Mouse (Mus musculus): ENCODE data around the gene Mrps18a. TPM values are rescaled to one million over a fixed set of nuclear protein-coding genes. Genes with fewer than 3 reads are reported as not detected.
A peak's percentile ranks its signal among the peaks of the same experiment; 100 is the strongest.

The Mrps18a gene
- polyA plus RNA-seq, 1 experiment from 2014 or later, result 134 TPM

DNA sequence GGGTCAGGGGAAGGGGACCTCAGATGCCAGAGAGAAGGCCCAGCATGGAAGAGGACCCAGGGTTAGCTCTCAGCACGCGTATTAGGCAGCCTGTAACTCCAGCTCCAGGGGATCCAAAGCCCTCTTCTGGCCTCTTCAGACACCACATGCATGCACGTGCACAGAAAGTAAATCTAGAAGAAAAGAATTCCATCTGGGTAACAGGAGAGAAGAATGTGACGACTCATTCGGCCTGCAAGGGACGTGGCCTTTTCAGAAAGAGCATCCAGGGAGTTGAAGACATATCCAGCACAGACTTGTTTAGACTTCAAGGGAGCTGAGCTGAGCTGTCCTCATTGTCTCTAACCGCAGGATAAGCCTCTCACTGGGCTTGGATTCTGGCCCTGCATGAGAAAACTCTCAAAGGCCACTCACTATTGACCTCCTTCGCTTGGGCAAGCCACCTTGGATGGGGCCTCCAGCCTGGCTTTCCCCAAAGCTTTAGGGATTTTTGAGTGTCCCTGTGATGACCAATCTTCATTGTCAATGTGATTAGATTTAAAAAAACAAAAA lies 8.1 kb upstream of the Mrps18a start:
- no peaks in the 10 kb centered on the region for H3K27me3 ChIP-seq
- H3K27ac ChIP-seq (replicated peaks), result no peak overlapping the region
- no peak overlapping the region for H3K9ac ChIP-seq
- no peak for ATAC-seq (ENCODE audit: insufficient number of reproducible peaks, low FRiP score, low TSS enrichment, low read depth)
- H3K36me3 ChIP-seq, result no peaks in the 10 kb centered on the region
- WGBS, result 45% methylated on average over 8 of the region's 8 CpGs
- H3K4me1 ChIP-seq, result peaks cover 20% of the 10 kb centered on the region
- H3K4me2 ChIP-seq (replicated peaks), result no peak overlapping the region
- H3K4me3 ChIP-seq (replicated peaks), result no peak overlapping the region
- no peaks in the 10 kb centered on the region for H3K9me3 ChIP-seq (replicated peaks)

- Histone ChIP-seq H3K4me2 (replicated peaks) (peak overlapping the region; percentile 19; the same call in 1 of the 2 replicates), H3K9ac (no peak overlapping the region; the same call in 1 of the 2 replicates), H3K27ac (replicated peaks) (no peak overlapping the region), H3K9me3 (replicated peaks) (no peaks in the 10 kb centered on the region), H3K4me1 (peaks cover 20% of the 10 kb centered on the region), H3K4me3 (replicated peaks) (no peak overlapping the region), H3K36me3 (no peaks in the 10 kb centered on the region), H3K27me3 (no peaks in the 10 kb centered on the region)
- peak; percentile 88 for ATAC-seq (ENCODE audit: insufficient number of reproducible peaks, low FRiP score, low TSS enrichment, low read depth)
- WGBS, result 36% methylated on average over 12 of the region's 12 CpGs
Measured at GRCm38 (mm10) chr17:46104487-46104886, 6.3 kb upstream of the Mrps18a start.

DNA sequence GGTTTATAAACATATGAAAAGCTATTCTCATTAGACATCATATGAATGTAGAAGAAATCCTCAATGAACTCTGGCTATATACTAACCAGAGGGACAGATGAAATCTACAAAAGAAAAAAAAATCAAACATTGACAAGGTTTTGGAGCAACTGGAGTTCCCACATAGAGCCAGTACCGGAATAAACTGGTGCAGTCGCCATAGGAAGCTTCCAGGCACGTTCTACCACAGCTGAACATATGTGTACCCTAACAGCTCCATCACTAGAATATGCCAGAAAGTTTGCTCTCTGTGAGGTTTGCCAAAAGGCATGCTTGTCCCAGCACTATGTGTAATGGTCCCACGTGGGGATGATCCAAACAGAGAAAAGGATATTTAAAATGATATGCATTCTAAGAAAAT lies 2.5 kb upstream of the Mrps18a start:
- Histone ChIP-seq H3K9ac (no peak overlapping the region), H3K36me3 (no peaks in the 10 kb centered on the region), H3K4me1 (peaks cover 16% of the 10 kb centered on the region), H3K9me3 (replicated peaks) (no peaks in the 10 kb centered on the region), H3K27me3 (no peaks in the 10 kb centered on the region), H3K4me3 (replicated peaks) (no peak overlapping the region), H3K4me2 (replicated peaks) (no peak overlapping the region), H3K27ac (replicated peaks) (no peak overlapping the region)
- WGBS, result 76% methylated on average over 4 of the region's 4 CpGs
- ATAC-seq (ENCODE audit: insufficient number of reproducible peaks, low FRiP score, low TSS enrichment, low read depth), result no peak

DNA sequence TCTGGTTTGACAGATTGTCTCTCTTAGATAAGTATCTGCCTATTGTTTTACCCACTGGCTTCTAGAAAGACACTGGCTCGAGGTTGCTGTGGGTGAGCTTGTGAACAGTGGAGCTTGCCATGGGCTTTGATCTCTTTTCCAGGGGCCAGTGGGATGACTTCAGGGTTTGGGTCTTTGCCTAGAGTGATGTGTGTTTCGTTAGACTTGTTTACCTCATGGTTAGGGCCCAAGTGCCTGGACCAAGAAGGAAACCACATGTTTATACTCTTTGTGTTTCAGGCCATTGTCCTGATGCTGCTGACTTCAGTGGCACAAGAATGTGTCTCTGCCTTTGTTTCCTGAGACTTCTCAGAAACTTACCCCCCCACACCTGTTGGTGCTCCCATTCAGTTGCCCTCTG lies 4.7 kb downstream of the Mrps18a start:
- Histone ChIP-seq H3K9me3 (replicated peaks) (no peaks in the 10 kb centered on the region), H3K27ac (replicated peaks) (peak overlapping the region; percentile 80), H3K27me3 (no peaks in the 10 kb centered on the region), H3K4me2 (replicated peaks) (no peak overlapping the region), H3K9ac (no peak overlapping the region), H3K4me3 (replicated peaks) (no peak overlapping the region), H3K4me1 (peaks cover 50% of the 10 kb centered on the region), H3K36me3 (peaks cover 30% of the 10 kb centered on the region)
- ATAC-seq (ENCODE audit: insufficient number of reproducible peaks, low FRiP score, low TSS enrichment, low read depth), result no peak
- WGBS, result 41% methylated on average over 2 of the region's 2 CpGs

DNA sequence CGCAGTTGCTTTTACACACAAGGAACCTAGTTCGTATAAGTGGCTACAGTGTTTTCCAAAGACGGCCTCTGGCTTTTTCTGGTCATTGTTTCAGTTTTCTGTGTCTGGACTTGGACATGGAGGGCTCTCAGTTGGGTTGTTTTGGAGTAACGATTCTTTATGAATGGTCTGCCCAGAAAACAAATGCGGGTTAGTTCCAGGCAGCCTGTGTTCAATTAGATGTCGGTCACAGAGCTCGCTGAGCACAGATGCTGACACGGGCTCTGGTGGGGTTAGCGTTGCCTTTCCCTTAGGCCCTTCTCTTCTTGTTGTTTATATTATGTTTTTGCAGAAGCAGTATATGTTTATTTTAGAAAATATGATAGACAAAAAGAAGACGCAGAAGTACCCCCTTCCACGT lies 5.4 kb downstream of the Mrps18a start:
- WGBS, result 44% methylated on average over 11 of the region's 11 CpGs
- Histone ChIP-seq H3K27ac (replicated peaks) (peak overlapping the region; percentile 80), H3K4me2 (replicated peaks) (no peak overlapping the region), H3K4me3 (replicated peaks) (no peak overlapping the region), H3K36me3 (peaks cover 30% of the 10 kb centered on the region), H3K27me3 (no peaks in the 10 kb centered on the region), H3K9me3 (replicated peaks) (no peaks in the 10 kb centered on the region), H3K9ac (no peak overlapping the region), H3K4me1 (peaks cover 50% of the 10 kb centered on the region)
- ATAC-seq (ENCODE audit: insufficient number of reproducible peaks, low FRiP score, low TSS enrichment, low read depth), result no peak

GRCm38 (mm10) chr17:46116881-46117280 lies 6.1 kb downstream of the Mrps18a start:
- H3K9me3 ChIP-seq (replicated peaks), result no peaks in the 10 kb centered on the region
- H3K27ac ChIP-seq (replicated peaks), result peak overlapping the region; percentile 80
- H3K9ac ChIP-seq, result no peak overlapping the region
- no peak overlapping the region for H3K4me2 ChIP-seq (replicated peaks)
- no peaks in the 10 kb centered on the region for H3K27me3 ChIP-seq
- H3K4me1 ChIP-seq, result peaks cover 44% of the 10 kb centered on the region
- H3K4me3 ChIP-seq (replicated peaks), result no peak overlapping the region
- no peak for ATAC-seq (ENCODE audit: insufficient number of reproducible peaks, low FRiP score, low TSS enrichment, low read depth)
- peaks cover 33% of the 10 kb centered on the region for H3K36me3 ChIP-seq
- 70% methylated on average over 3 of the region's 3 CpGs for whole genome bisulfite sequencing

DNA sequence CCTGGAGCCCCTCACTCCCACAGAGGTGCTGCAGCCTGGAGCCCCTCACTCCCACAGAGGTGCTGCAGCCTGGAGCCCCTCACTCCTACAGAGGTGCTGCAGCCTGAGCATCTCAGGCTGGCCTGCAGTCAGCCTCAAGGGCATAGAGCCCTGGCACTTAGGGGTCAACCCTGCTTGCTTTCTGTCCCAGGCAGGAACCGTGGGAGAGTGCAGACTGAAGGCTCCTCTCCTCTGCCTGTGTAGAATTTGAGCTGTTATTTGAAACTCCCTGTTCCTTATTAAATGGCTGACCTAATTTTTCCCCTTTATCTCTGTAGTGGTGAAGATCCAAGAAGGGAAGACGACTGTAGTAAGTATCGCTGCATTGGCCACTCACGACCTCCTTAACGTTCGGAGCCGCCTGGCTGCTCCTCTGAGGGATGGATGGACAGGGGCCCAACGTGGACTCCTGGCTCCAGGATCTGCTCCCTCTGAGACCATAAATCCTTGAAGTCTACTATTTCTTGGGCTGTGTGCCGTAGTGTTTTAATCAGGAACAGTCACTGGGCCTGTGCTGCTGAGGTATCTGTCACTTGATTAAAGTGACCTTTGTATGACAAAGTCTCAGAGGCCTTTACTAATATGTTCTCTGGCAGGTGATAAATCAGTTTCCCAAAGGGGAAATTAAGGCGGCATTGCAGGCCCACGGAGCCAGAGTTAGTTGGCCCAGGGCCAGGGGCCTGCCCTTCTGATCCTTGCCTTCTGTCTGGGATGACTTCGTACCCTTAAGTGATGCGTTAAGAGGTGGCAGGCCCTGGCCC lies 7.0 kb downstream of the Mrps18a start:
- ATAC-seq (ENCODE audit: insufficient number of reproducible peaks, low FRiP score, low TSS enrichment, low read depth), result no peak
- H3K4me2 ChIP-seq (replicated peaks), result no peak overlapping the region
- peaks cover 42% of the 10 kb centered on the region for H3K36me3 ChIP-seq
- peak overlapping the region; percentile 34 for H3K27ac ChIP-seq (replicated peaks)
- H3K9me3 ChIP-seq (replicated peaks), result no peaks in the 10 kb centered on the region
- no peaks in the 10 kb centered on the region for H3K27me3 ChIP-seq
- 50% methylated on average over 13 of the region's 13 CpGs for WGBS
- no peak overlapping the region for H3K4me3 ChIP-seq (replicated peaks)
- H3K9ac ChIP-seq, result no peak overlapping the region
- peaks cover 43% of the 10 kb centered on the region for H3K4me1 ChIP-seq

- WGBS, result 64% methylated on average over 4 of the region's 4 CpGs
- ATAC-seq (ENCODE audit: insufficient number of reproducible peaks, low FRiP score, low TSS enrichment, low read depth), result no peak
- peaks cover 43% of the 10 kb centered on the region for H3K4me1 ChIP-seq
- no peak overlapping the region; the same call in 1 of the 2 replicates for H3K27ac ChIP-seq (replicated peaks)
- no peaks in the 10 kb centered on the region for H3K27me3 ChIP-seq
- no peak overlapping the region for H3K4me3 ChIP-seq (replicated peaks)
- no peak overlapping the region for H3K9ac ChIP-seq
- H3K9me3 ChIP-seq (replicated peaks), result no peaks in the 10 kb centered on the region
- no peak overlapping the region for H3K4me2 ChIP-seq (replicated peaks)
- peaks cover 48% of the 10 kb centered on the region for H3K36me3 ChIP-seq
Measured at GRCm38 (mm10) chr17:46118423-46118850, 7.7 kb downstream of the Mrps18a start.

DNA sequence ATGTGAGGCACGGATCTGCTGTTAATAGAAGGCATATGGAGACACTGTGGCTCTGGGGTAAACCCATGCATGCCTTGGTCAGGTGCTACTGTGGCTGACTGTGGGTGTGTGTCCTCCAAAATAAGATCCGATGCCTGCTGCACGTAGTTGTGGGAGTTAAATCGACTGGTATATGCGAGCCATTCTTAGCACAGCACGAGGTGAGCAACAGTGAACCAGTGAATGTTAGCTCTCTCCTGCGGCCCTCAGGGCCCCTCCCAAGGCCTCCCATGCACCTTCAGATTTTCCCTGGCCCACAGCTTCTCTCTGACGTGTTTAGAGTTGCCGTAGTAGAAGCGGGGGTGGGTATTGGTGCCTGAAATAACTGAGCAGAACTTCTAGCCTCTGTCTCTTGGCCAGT lies 8.9 kb downstream of the Mrps18a start:
- Histone ChIP-seq H3K27me3 (no peaks in the 10 kb centered on the region), H3K4me1 (peaks cover 39% of the 10 kb centered on the region), H3K4me3 (replicated peaks) (no peak overlapping the region), H3K9me3 (replicated peaks) (no peaks in the 10 kb centered on the region), H3K27ac (replicated peaks) (no peak overlapping the region), H3K36me3 (peaks cover 58% of the 10 kb centered on the region), H3K4me2 (replicated peaks) (no peak overlapping the region), H3K9ac (no peak overlapping the region)
- no peak for ATAC-seq (ENCODE audit: insufficient number of reproducible peaks, low FRiP score, low TSS enrichment, low read depth)
- WGBS, result 75% methylated on average over 10 of the region's 10 CpGs

DNA sequence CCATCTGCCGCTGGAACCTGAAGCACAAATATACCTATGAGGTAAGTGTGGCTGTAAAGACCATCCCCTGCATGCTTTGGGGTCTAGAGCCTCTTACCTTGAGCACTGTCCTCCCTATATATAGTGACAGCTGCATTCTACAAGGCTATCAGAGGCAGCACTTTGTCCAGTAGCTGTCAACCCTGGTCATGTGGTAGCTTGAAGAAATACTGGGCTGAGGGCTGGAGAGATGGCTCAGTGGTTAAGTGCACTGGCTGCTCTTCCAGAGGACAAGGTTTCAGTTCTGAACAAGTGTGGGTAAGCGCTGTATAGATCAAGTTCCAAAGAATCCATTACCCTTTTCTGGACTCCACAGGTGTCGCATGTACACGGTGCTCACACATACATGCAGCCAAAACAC lies 12.0 kb downstream of the Mrps18a start:
- Histone ChIP-seq H3K9me3 (replicated peaks) (no peaks in the 10 kb centered on the region), H3K36me3 (peaks cover 85% of the 10 kb centered on the region), H3K4me3 (replicated peaks) (no peak overlapping the region), H3K4me2 (replicated peaks) (no peak overlapping the region), H3K4me1 (peaks cover 8% of the 10 kb centered on the region), H3K9ac (no peak overlapping the region), H3K27ac (replicated peaks) (no peak overlapping the region), H3K27me3 (no peaks in the 10 kb centered on the region)
- 97% methylated on average over 4 of the region's 4 CpGs for WGBS
- ATAC-seq (ENCODE audit: insufficient number of reproducible peaks, low FRiP score, low TSS enrichment, low read depth), result no peak

DNA sequence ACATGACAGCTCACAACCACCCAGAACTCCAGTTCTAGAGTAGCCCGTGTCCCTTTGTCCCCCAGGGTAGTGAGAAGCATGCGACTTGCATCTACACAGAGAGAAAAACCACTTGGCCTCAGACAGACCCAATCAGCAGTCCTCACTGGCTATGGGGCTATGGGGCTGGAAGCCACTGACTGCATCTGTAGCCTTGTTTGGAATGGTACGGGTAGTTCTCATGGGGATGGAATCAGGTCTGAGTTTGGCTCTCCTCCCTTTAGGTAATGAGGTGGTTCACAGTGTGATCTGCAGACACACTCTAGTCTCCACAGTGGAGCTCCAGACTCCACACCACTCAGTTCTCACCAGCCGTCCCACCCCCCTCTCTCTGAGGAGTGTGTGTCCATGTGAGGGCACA lies 12.5 kb downstream of the Mrps18a start:
- 89% methylated on average over 4 of the region's 4 CpGs for WGBS
- Histone ChIP-seq H3K4me2 (replicated peaks) (no peak overlapping the region), H3K4me3 (replicated peaks) (no peak overlapping the region), H3K4me1 (peaks cover 3% of the 10 kb centered on the region; the same call in 1 of the 2 replicates), H3K27me3 (no peaks in the 10 kb centered on the region), H3K36me3 (peaks cover 85% of the 10 kb centered on the region), H3K9ac (no peak overlapping the region), H3K9me3 (replicated peaks) (no peaks in the 10 kb centered on the region), H3K27ac (replicated peaks) (no peak overlapping the region)
- no peak for ATAC-seq (ENCODE audit: insufficient number of reproducible peaks, low FRiP score, low TSS enrichment, low read depth)

Measured in embryonic facial prominence, embryonic 15.5 days (tissue).